Mouse (Mus musculus) liver (tissue): ENCODE data around the gene Abca5.
"Not testable (repeated sequence)": the region's sequence is repeated elsewhere in the genome, so short reads cannot be mapped to it uniquely, and the experiment has no call there.

ENCODE experiments used
- DNase-seq: peaks from one replicate; pipeline ENCODE4 v3.0.0-alpha.2; 2020; ENCODE audit warnings: mixed read lengths

The Abca5 gene

GRCm38 (mm10) chr11:110337289-110338245 lies at the start of gene Abca5:
Gene Abca5, minus strand, starts transcription at chr11:110337716.
- DNase-seq = peak; percentile 91

GRCm38 (mm10) chr11:110385487-110385886 lies 48.0 kb upstream of the Abca5 start:
- DNase-seq = no peak

GRCm38 (mm10) chr11:110380310-110380668 lies 42.8 kb upstream of the Abca5 start:
- no peak for DNase-seq

GRCm38 (mm10) chr11:110379661-110380309 lies 42.3 kb upstream of the Abca5 start:
- peak; percentile 57 for DNase-seq

- DNase-seq = no peak
These were observed 36.5 kb upstream of the Abca5 start for GRCm38 (mm10) chr11:110374036-110374435.

- DNase-seq = no peak
These were observed 34.9 kb upstream of the Abca5 start for GRCm38 (mm10) chr11:110372266-110372954.

GRCm38 (mm10) chr11:110371827-110372226 lies 34.3 kb upstream of the Abca5 start:
- no peak for DNase-seq

GRCm38 (mm10) chr11:110369312-110370019 lies 31.9 kb upstream of the Abca5 start:
- no peak for DNase-seq

GRCm38 (mm10) chr11:110367638-110368037 lies 30.1 kb upstream of the Abca5 start:
- DNase-seq = peak; percentile 51

- DNase-seq = peak; percentile 7
These were observed 29.4 kb upstream of the Abca5 start for GRCm38 (mm10) chr11:110366902-110367301.

GRCm38 (mm10) chr11:110365016-110365415 lies 27.5 kb upstream of the Abca5 start:
- peak; percentile 70 for DNase-seq

- peak; percentile 27 for DNase-seq
These were observed 20.4 kb upstream of the Abca5 start for GRCm38 (mm10) chr11:110357756-110358551.

- not testable (repeated sequence) for DNase-seq
These were observed 17.6 kb upstream of the Abca5 start for GRCm38 (mm10) chr11:110355131-110355530.

GRCm38 (mm10) chr11:110354261-110354660 lies 16.7 kb upstream of the Abca5 start:
- no peak for DNase-seq

- DNase-seq = no peak
These were observed 10.7 kb upstream of the Abca5 start for GRCm38 (mm10) chr11:110348170-110348569.

GRCm38 (mm10) chr11:110347768-110348167 lies 10.3 kb upstream of the Abca5 start:
- DNase-seq = no peak

GRCm38 (mm10) chr11:110336814-110337288 lies 665 bp downstream of the Abca5 start:
- DNase-seq = no peak

GRCm38 (mm10) chr11:110330093-110330492 lies 7.4 kb downstream of the Abca5 start:
- DNase-seq = no peak

- DNase-seq = no peak
These were observed 15.2 kb downstream of the Abca5 start for GRCm38 (mm10) chr11:110322266-110322665.

- DNase-seq = no peak
These were observed 30.9 kb downstream of the Abca5 start for GRCm38 (mm10) chr11:110306475-110307168.

- no peak for DNase-seq
These were observed 34.1 kb downstream of the Abca5 start for GRCm38 (mm10) chr11:110303411-110303810.
